Mouse (Mus musculus): Measurements from ENCODE around the gene Sv2c.

The Sv2c gene

DNA sequence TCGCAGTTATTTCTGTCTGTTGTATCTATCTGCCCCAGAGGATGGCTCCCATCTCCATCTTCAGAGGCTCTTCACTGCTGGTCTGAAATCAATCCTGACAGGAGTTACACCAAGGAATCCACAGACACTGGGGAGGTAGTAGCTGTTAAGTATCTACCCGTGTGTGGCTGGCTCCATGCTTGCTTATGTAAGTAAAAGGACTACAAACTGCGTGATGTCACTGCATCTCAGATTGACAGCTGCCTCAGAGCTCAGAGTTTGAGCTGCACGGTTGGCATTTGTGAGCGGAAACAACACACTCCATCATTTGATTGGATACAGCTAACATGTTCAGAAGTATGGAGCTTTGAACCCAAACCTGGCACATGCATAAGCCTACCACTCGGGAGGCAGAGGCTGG, 187.8 kb downstream of the Sv2c start:
- no peak for DNase-seq (ENCODE audit: low read depth, low spot score)

DNA sequence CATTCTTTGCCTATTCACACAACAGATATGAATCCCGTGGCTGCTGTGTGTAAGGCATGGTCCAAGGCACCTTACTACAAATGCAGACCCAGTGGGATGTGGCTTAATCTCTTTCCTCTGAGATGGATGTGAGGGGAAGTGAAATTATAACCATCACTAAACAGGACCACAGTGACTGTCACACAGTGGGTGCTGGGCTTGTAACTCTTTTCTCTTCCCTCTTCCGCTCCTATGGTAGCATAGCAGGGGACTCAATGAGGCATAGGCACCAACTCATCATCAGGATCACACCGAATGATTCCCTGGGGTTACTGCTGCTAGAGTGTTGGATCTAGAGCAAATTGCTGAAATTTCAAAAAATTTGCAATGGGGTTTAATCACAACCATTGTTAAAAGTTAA, 188.5 kb downstream of the Sv2c start:
- no peak for DNase-seq (ENCODE audit: low read depth, low spot score)

DNA sequence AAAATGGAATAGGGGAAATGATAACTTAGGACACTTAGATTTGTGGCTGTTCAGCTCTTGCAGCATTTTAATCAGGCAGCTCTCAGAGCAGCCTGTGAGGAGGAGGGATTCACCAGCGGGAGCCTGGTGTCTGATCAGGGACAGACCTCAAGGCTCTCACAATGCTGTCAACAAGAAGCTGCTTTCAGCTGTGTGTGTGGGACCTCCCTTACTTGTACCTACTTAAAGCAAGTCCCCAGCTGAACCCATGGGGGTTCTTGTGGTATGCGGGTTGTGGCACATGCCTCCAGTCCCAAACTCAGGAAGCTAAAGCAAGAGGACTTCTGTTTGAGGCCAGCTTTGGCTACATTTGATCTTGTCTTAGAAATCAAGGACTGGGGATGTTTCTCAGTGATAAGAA, 189.8 kb downstream of the Sv2c start:
- no peak for DNase-seq (ENCODE audit: low read depth, low spot score)

GRCm38 (mm10) chr13:95941861-95942260, 190.5 kb downstream of the Sv2c start:
- DNase-seq (ENCODE audit: low read depth, low spot score) = no peak

GRCm38 (mm10) chr13:95940811-95941210, 191.6 kb downstream of the Sv2c start:
- no peak for DNase-seq (ENCODE audit: low read depth, low spot score)

- DNase-seq (ENCODE audit: low read depth, low spot score) = no peak
These were observed 208.2 kb downstream of the Sv2c start for GRCm38 (mm10) chr13:95924201-95924621.

GRCm38 (mm10) chr13:95922626-95923025, 209.8 kb downstream of the Sv2c start:
- DNase-seq (ENCODE audit: low read depth, low spot score) = no peak

DNA sequence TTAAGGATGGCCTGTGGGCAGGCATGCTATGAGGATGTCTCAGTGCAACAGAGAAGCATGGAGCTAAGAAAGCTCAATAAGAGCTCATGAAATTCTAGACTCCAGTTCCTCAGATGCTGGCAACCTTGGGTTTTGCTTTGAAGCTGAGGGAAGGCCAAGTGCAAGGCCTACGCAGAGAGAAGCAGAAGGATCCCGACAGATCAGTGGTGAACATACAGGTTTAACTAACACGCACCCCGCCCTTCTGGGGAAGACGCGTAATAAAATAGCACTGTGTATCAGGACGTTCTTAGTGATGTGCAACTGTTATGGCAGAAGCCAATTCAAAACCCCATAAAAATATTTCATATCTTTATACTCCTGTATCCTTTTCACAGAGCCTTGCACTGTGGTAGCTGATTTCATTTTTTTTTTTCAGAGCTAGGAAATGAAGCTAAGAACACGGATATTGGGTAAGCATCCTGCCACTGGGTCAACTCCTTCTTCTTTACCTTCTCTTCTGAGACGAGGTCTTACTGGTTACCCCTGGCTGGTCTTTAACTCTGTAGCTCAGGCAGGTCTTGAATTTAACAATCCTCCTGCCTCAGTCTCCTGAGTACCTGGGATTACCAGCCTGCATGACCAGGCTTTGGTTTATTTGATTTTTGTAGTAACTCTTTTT, 213.6 kb downstream of the Sv2c start:
- no peak for DNase-seq (ENCODE audit: low read depth, low spot score)

DNA sequence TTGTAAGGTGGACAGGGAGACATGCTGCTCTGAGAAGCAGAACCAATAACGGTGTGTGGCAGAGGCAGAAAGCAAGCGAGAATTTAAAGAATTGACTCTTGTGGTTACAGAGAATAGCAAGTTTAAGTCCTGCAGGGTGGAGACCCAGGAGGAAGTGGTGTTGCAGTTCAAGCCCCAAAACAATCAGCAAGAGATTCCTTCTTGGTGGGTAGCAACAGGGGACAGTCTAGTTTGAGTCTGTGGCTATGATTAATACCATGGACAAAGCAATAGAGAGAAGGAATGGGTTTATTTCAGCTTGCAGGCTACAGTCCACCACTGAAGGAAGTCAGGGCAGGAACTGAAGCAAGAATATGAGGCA, 219.4 kb downstream of the Sv2c start:
- DNase-seq (ENCODE audit: low read depth, low spot score) = no peak

- no peak for DNase-seq (ENCODE audit: low read depth, low spot score)
These were observed 220.0 kb downstream of the Sv2c start for GRCm38 (mm10) chr13:95912157-95913045.

- DNase-seq (ENCODE audit: low read depth, low spot score) = no peak
These were observed 222.1 kb downstream of the Sv2c start for GRCm38 (mm10) chr13:95910270-95910669.

- DNase-seq (ENCODE audit: low read depth, low spot score) = no peak
These were observed 223.1 kb downstream of the Sv2c start for GRCm38 (mm10) chr13:95909244-95909643.
